ENCODE assay signal across 9 mouse cellular contexts in genomic region chrX:103477507-103477906, GRCm38 (mm10). TPM values are rescaled to one million over a fixed set of nuclear protein-coding genes. Genes with fewer than 3 reads are reported as not detected.
DNase-seq lines count a peak whose midpoint lies in the region; ATAC-seq and TF ChIP-seq lines count a peak whose summit lies in the region.
"Had no signal": no experiment of that assay in that cellular context is flagged by ENCODE, and none has a peak within 500 bp of the region (broad histone marks: within the 10 kb centered on the region; RNA-seq: fewer than 3 reads in every experiment).

No protein-coding gene starts in this region.

- H3K36me3 ChIP-seq in intestine, embryonic 15.5 days: no peaks in the 10 kb centered on the region
- no peaks in the 10 kb centered on the region for H3K36me3 ChIP-seq in liver, adult 2 months (ENCODE audit: control insufficient read depth, insufficient read depth, low read length)
- H3K36me3 ChIP-seq in midbrain, embryonic 16.5 days (ENCODE audit: control insufficient read depth, insufficient read depth, low read length): no peaks in the 10 kb centered on the region
- H3K36me3 ChIP-seq: neural tube, embryonic 12.5 days had no signal

- H3K27me3 ChIP-seq in intestine, embryonic 15.5 days (replicated peaks): no peaks in the 10 kb centered on the region
- H3K27me3 ChIP-seq in liver, adult 2 months (ENCODE audit: control insufficient read depth, insufficient read depth, low read length): no peaks in the 10 kb centered on the region
- no peaks in the 10 kb centered on the region for H3K27me3 ChIP-seq in midbrain, embryonic 16.5 days (ENCODE audit: control insufficient read depth, insufficient read depth, low read depth, low read length)
- H3K27me3 ChIP-seq: neural tube, embryonic 12.5 days had no signal

- H3K4me2 ChIP-seq in intestine, embryonic 15.5 days (replicated peaks): no peak overlapping the region
- H3K4me2 ChIP-seq in midbrain, embryonic 16.5 days (ENCODE audit: low read length): no peak overlapping the region
- H3K4me2 ChIP-seq: neural tube, embryonic 12.5 days had no signal

- H3K4me1 ChIP-seq in intestine, embryonic 15.5 days (replicated peaks): no peaks in the 10 kb centered on the region
- H3K4me1 ChIP-seq in liver, adult 2 months (ENCODE audit: control insufficient read depth, insufficient read depth, low read length): no peaks in the 10 kb centered on the region
- no peaks in the 10 kb centered on the region for H3K4me1 ChIP-seq in midbrain, embryonic 16.5 days (ENCODE audit: control insufficient read depth, insufficient read depth, low read length)
- H3K4me1 ChIP-seq: neural tube, embryonic 12.5 days had no signal

- DNase-seq in urinary bladder, postnatal 14 days (ENCODE audit: low spot score): peak; percentile 37
- no peak for DNase-seq in urinary bladder, postnatal 10 days (ENCODE audit: low spot score)
- peak; percentile 80 for DNase-seq in cerebellum, adult 9-10 months
- DNase-seq in frontal cortex, postnatal 25 days (ENCODE audit: low spot score in 2 of 2): peak; percentile 20 to 50
- DNase-seq in liver, adult 2 months (ENCODE audit: extremely low read depth, low read depth, low spot score): peak; percentile 58
- peak; percentile 60 to 71 for DNase-seq in spleen, postnatal 36 days (ENCODE audit: low spot score in 2 of 2)

- 13% methylated on average over 3 of the region's 3 CpGs for WGBS in intestine, embryonic 15.5 days
- 8% methylated on average over 3 of the region's 3 CpGs for WGBS in liver, adult 2 months
- WGBS in midbrain, embryonic 16.5 days: 6% methylated on average over 3 of the region's 3 CpGs

- no peaks in the 10 kb centered on the region for H3K9me3 ChIP-seq in intestine, embryonic 15.5 days
- no peaks in the 10 kb centered on the region for H3K9me3 ChIP-seq in midbrain, embryonic 16.5 days (replicated peaks; ENCODE audit: control insufficient read depth, low read length, poor library complexity, severe bottlenecking)
- H3K9me3 ChIP-seq: neural tube, embryonic 12.5 days had no signal

- no peak overlapping the region for H3K9ac ChIP-seq in intestine, embryonic 15.5 days
- no peak overlapping the region for H3K9ac ChIP-seq in liver, adult 2 months (ENCODE audit: low read depth, low read length)
- H3K9ac ChIP-seq in midbrain, embryonic 16.5 days (ENCODE audit: low read depth, low read length): no peak overlapping the region
- H3K9ac ChIP-seq: neural tube, embryonic 12.5 days had no signal

- H3K4me3 ChIP-seq in intestine, embryonic 15.5 days (replicated peaks): no peak overlapping the region
- no peak overlapping the region for H3K4me3 ChIP-seq in liver, adult 2 months (ENCODE audit: insufficient read depth, low read depth, low read length)
- H3K4me3 ChIP-seq in midbrain, embryonic 16.5 days (ENCODE audit: low read depth, low read length): no peak overlapping the region
- H3K4me3 ChIP-seq: neural tube, embryonic 12.5 days had no signal

- no peak for TF ChIP-seq POLR2A in liver, adult 2 months (IDR thresholded peaks at IDR 0.05; ENCODE audit: extremely low read depth, insufficient read depth, low read length)

- H3K79me2 ChIP-seq in liver, adult 2 months (ENCODE audit: control insufficient read depth, insufficient read depth, low read length): no peaks in the 10 kb centered on the region

- H3K27ac ChIP-seq in intestine, embryonic 15.5 days: no peak overlapping the region
- no peak overlapping the region for H3K27ac ChIP-seq in liver, adult 2 months (replicated peaks; ENCODE audit: insufficient read depth, low read depth, low read length)
- no peak overlapping the region for H3K27ac ChIP-seq in midbrain, embryonic 16.5 days (ENCODE audit: low read length)
- H3K27ac ChIP-seq: neural tube, embryonic 12.5 days had no signal

- TF ChIP-seq CTCF in liver, adult 2 months (IDR thresholded peaks at IDR 0.05; ENCODE audit: low read depth, low read length): peak; percentile 69

- peak; percentile 56 for ATAC-seq in intestine, embryonic 15.5 days
- ATAC-seq in midbrain, embryonic 16.5 days: peak; percentile 52; the same call in 1 of the 2 replicates

RNA-seq across cellular contexts. Expression of gene Gm26992, which starts 55.7 kb away (rescaled TPM):
- polyA plus RNA-seq in intestine, embryonic 15.5 days (2015; fragmentation: Nextera tagmentation; extraction: Ambion mirVana): not detected in 2 replicates
- total RNA-seq in liver, adult 2 months (2014; rRNA removed): not detected in 2 replicates
- not detected in 2 replicates for polyA plus RNA-seq in liver, adult 2 months (2012; rRNA removed)
- polyA plus RNA-seq in midbrain, embryonic 16.5 days (2015; fragmentation: Nextera tagmentation; extraction: Ambion mirVana): not detected in 2 replicates
- polyA plus RNA-seq: neural tube, embryonic 12.5 days had no signal
